ENCODE assay signal across 9 mouse cellular contexts in the genomic region with DNA sequence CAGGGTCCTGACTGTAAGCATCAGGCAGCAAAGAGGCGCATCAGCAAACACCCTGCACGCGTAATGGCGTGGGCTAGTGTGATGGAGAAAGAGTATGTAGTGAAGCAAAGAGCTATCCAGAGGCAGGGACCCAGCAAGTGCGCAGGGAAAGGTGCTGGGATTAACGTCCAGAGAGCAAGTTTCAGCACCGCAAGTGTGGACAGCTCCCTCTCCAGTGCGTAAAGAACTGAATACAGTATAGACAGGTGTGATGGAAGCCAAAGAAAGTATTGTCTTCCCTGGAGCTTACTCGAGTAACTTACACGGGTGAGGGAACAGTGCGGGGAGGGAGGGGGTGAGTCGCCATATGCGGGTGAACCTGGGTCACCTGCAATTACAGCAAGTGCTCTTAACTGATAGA.
A peak's percentile ranks its signal among the peaks of the same experiment; 100 is the strongest.
DNase-seq lines count a peak whose midpoint lies in the region; ATAC-seq lines count a peak whose summit lies in the region.
"Had no signal": no experiment of that assay in that cellular context is flagged by ENCODE, and none has a peak within 500 bp of the region (broad histone marks: within the 10 kb centered on the region; RNA-seq: fewer than 3 reads in every experiment).

No protein-coding gene starts in this region.

- no peak overlapping the region for H3K4me3 ChIP-seq in hindbrain, embryonic 10.5 days
- H3K4me3 ChIP-seq in hindbrain, embryonic 16.5 days (ENCODE audit: low read length) = no peak overlapping the region
- H3K4me3 ChIP-seq in midbrain, embryonic 15.5 days = no peak overlapping the region
- H3K4me3 ChIP-seq: erythroblast, embryonic 14.5 days had no signal

- WGBS in hindbrain, embryonic 10.5 days = 45% methylated on average over 13 of the region's 13 CpGs
- WGBS in hindbrain, embryonic 16.5 days = 38% methylated on average over 13 of the region's 13 CpGs
- 39% methylated on average over 13 of the region's 13 CpGs for WGBS in midbrain, embryonic 15.5 days

- no peaks in the 10 kb centered on the region for H3K9me3 ChIP-seq in hindbrain, embryonic 10.5 days
- H3K9me3 ChIP-seq in hindbrain, embryonic 16.5 days (ENCODE audit: control insufficient read depth, low read length) = no peaks in the 10 kb centered on the region
- H3K9me3 ChIP-seq in midbrain, embryonic 15.5 days = no peaks in the 10 kb centered on the region

- no peaks in the 10 kb centered on the region; the same call in 1 of the 2 replicates for H3K27me3 ChIP-seq in hindbrain, embryonic 10.5 days (ENCODE audit: insufficient read depth, poor library complexity, severe bottlenecking)
- H3K27me3 ChIP-seq in hindbrain, embryonic 16.5 days (replicated peaks; ENCODE audit: control insufficient read depth, insufficient read depth, low read length) = no peaks in the 10 kb centered on the region
- H3K27me3 ChIP-seq in midbrain, embryonic 15.5 days (replicated peaks) = no peaks in the 10 kb centered on the region

- H3K36me3 ChIP-seq in hindbrain, embryonic 10.5 days = no peaks in the 10 kb centered on the region
- H3K36me3 ChIP-seq in hindbrain, embryonic 16.5 days (ENCODE audit: control insufficient read depth, insufficient read depth, low read length) = no peaks in the 10 kb centered on the region
- no peaks in the 10 kb centered on the region for H3K36me3 ChIP-seq in midbrain, embryonic 15.5 days (replicated peaks)

- no peak overlapping the region for H3K27ac ChIP-seq in hindbrain, embryonic 10.5 days
- H3K27ac ChIP-seq in hindbrain, embryonic 16.5 days (ENCODE audit: low read depth, low read length) = no peak overlapping the region
- peak overlapping the region; percentile 91 for H3K27ac ChIP-seq in midbrain, embryonic 15.5 days

- peaks cover 32% of the 10 kb centered on the region for H3K4me1 ChIP-seq in hindbrain, embryonic 10.5 days (replicated peaks)
- peaks cover 8% of the 10 kb centered on the region for H3K4me1 ChIP-seq in hindbrain, embryonic 16.5 days (ENCODE audit: control insufficient read depth, insufficient read depth, low read depth, low read length)
- H3K4me1 ChIP-seq in midbrain, embryonic 15.5 days = peaks cover 30% of the 10 kb centered on the region

- H3K9ac ChIP-seq in hindbrain, embryonic 16.5 days (ENCODE audit: low read depth, low read length) = no peak overlapping the region
- no peak overlapping the region for H3K9ac ChIP-seq in midbrain, embryonic 15.5 days

- H3K4me2 ChIP-seq in hindbrain, embryonic 16.5 days (ENCODE audit: low read length) = no peak overlapping the region
- no peak overlapping the region for H3K4me2 ChIP-seq in midbrain, embryonic 15.5 days

- no peak for ATAC-seq in hindbrain, embryonic 16.5 days
- no peak for ATAC-seq in midbrain, embryonic 15.5 days (replicated peaks)

- intact Hi-C loops in left cerebral cortex, postnatal 10 days (cut with DNase I) = no loop called here

- peak; percentile 64 for DNase-seq in hindbrain, embryonic 10.5 days (ENCODE audit: low spot score)
- DNase-seq in adrenal gland, postnatal 14 days = peak; percentile 57
- peak; percentile 19 for DNase-seq in kidney, adult 9 months
- DNase-seq in layer of hippocampus, adult 9-11 months = no peak
- DNase-seq in left cerebral cortex, postnatal 10 days (ENCODE audit: extremely low spot score in 1 of 2, low spot score in 2 of 2) = no peak
- DNase-seq in spleen, postnatal 36 days (ENCODE audit: low spot score in 2 of 2) = no peak

Comparison
In these comparisons a context has a peak if more than half of its experiments do, and no peak if none do; other contexts are left out.
1. DNase-seq: peak in hindbrain, embryonic 10.5 days (single experiment), adrenal gland, postnatal 14 days (single experiment) and kidney, adult 9 months (single experiment); none in layer of hippocampus, adult 9-11 months (single experiment), left cerebral cortex, postnatal 10 days (0 of 2) and spleen, postnatal 36 days (0 of 2).